Mouse (Mus musculus) testis, adult 2 months (tissue): ENCODE measurements at regions not wholly inside any gene's neighbourhood (a gene's known extent, or its start where the extent isn't known, plus 50 kb on each side); places are given as distances from the start of the nearest gene placed in this dataset.

Source experiments
- CTCF ChIP-seq: fragments of 200-500 bp; IDR thresholded peaks from 2 replicates; pipeline ENCODE4 v1.5.1; 2012; ENCODE audit warnings: low read depth, mild to moderate bottlenecking, inconsistent platforms, low read length, moderate library complexity; ENCODE audit not compliant: control insufficient read depth, insufficient read depth, insufficient replicate concordance
- POLR2A ChIP-seq: fragments of 200-500 bp; IDR thresholded peaks from 2 replicates; pipeline ENCODE4 v1.6.1; 2012; ENCODE audit warnings: low read depth, mild to moderate bottlenecking, inconsistent platforms, low read length, moderate library complexity; ENCODE audit not compliant: control insufficient read depth

DNA sequence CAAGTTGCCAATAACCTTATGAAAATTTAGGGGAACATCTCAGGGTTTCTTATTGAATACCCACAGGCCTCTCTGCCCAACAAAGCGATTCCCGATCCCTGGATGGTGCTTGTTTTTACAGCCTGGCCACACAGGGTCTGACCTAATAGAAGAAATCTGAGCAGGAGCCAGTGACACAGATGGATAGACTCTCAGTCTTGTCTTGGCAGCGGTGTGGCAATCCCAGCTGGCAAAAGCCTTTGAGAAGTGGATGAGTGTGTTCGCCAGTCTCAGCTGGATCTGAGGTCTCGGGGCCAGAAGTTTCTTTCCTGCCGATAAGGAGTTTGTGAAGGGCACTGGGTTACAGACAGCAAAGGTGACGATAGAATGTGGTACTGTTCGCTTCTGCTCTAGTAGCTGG, 366.6 kb downstream of the Plekhb2 start:
- TF ChIP-seq CTCF (no peak), POLR2A (no peak)
